Mouse (Mus musculus) megakaryocyte-erythroid progenitor cell, adult 5-6 weeks (primary cell): ENCODE results near the gene A3galt2. TPM values are rescaled to one million over a fixed set of nuclear protein-coding genes. Genes with fewer than 3 reads are reported as not detected.

Experiments
- ATAC-seq: replicated peaks from 2 replicates; pipeline ENCODE4 v1.8.0; 2016; ENCODE audit warnings: mild to moderate bottlenecking, inconsistent platforms; ENCODE audit not compliant: severe bottlenecking, poor library complexity, low FRiP score, low TSS enrichment
- total RNA-seq, 2 experiments: library from RNA; stranded (forward) in 1 of 2; stranded (reverse) in 1 of 2; fragments of 200-1000, 215-1000 nt in 1 of 2; fragments of >200 nt in 1 of 2; fragmentation: Nextera tagmentation in 1 of 2; gene quantifications; 2 replicates each; pipeline ENCODE4 v1.2.3; 2014 to 2017

A3galt2 gene
- total RNA-seq, 2 experiments from 2014 or later = 0.31 TPM; not detected in 1

DNA sequence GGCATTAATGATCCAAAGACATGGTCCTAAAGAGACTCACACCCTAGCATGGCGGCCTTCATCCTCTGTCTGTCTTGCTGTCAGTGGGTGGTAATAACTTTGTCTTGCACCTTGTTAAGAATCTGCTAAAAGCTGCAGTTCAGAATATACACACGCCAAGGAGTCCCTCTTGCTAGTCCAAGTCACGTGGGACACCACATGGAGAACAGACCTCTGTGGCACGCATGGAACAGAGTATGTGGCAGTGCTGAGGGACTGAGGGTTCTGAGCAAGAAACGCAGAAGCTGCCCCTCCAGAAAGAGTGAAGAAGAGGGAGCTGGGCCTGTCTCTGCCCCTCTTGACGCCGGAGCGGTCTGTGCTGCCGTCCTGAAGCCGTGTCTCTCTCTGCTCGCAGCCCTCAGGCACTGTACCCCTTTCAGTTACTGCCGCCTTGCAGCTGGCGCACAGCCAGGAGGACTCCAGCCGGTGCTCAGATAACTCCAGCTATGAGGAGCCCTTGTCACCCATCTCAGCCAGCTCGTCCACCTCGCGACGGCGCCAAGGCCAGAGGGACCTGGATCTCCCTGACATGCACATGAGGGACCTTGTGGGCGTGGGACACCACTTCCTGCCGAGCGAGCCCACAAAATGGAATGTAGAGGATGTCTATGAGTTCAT, 7.4 kb upstream of the A3galt2 start:
- ATAC-seq = peak; percentile 84

DNA sequence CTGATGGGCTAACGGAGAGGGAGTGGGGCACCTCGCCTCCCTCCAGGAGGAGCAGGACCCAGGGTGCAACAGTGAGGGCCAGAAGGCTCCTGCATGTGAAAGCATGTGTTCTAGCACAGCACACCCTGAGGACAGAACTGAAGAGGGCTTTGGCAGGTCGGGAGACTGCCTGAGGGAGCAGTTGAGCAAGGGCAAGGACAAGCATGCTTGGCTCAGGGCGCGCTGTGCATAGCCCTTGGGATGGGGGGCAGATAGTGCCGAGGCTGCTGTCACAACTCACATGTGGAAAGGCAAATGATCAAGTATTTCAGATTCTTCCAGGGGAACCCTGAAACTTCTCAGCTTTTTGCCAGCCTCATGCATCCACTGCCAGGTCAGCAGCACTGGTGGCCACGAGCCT, 6.9 kb upstream of the A3galt2 start:
- ATAC-seq = no peak; the same call in 1 of the 2 replicates

DNA sequence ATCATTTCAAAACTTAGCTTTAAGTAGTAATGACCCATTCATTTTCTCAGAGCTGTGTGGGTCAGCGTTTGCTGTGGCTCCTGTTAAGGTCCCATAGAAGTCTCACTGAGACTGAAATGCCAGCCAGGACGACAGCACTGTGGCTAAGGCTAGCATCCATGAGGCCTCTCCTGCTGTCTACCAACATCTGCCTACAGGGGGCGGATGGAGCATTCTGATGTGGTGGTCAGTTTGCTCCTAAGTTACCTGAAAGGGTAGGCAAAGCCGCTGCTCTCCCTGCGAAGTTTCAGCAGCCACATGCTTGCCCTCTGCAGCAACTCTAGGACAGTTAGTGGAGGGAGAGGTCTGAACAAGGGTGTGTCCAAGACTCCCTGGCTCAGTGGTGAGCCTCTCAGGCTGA, 4.2 kb upstream of the A3galt2 start:
- no peak for ATAC-seq

DNA sequence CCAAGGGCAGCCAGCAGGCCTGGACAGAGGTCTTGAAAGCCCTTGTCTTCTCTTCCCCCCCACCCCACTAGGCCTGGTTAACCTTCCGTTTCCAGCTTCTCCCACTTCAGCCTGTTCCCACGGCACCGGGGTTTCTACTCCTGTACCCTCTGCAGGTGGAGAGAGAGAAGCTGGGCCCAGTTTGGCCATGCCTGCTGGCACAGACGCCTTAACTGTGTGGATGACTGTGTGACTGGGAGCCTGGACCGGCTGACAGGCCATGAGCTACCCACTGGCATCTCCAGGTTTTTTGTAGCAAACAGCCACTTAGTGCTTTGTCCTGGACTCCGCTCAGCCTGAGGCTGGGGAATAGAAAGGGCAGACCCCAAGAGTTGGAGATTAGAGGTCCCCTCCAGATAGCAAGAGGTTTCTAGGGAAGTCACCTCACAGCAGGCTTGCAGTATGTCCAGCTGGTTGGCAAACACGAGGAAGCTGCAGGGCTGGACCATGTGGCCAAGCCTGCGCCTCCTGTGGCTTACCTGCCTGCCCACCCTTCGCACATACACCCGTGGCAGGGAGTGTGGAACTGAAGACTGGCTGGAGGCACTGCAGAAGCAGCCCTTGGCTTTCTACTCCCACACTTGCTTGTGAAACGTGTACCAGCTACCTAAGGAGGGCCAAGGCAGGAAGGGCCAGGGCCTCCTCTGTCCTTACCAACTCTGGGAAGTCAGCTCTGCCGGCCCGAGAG, 3.0 kb upstream of the A3galt2 start:
- ATAC-seq = no peak

DNA sequence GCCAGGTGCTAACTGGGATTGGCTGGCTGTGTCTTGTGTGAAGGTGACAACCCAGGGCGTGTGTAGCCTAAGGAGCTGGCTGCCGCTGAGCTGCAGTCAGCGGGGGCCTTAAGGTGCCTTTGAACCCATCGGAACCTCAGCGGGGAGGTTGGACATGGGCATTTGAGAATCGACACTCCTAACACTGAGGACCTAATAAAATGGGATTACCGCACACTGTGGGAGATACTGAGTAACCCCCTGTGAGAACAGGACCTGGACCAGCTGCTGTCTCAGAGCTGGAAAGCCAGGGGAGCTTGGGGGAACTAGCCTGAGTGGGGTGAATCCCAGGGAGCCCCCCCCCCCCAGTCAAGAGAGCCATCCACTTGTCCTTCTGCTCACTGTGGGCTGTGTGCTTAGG, 1.6 kb upstream of the A3galt2 start:
- no peak; the same call in 1 of the 2 replicates for ATAC-seq

DNA sequence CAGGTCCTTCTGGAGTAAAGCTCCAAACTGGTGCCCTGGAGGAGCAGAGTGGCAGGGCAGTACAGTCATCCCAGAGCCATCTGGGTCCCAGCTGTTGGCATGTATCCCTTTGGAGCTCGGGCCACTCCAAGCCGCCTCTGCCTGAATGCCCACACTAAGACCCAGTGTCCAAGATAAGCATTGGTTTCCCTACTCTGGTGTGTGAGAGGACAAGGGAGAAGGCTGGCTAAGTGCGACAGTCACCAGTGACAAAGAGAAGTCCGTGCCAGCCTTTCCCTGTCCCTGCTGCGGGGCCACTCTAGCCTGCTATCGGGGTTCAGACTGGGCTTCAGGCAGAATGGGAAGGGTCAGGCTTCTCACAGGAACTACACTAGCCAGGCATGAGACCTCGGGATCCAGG, 736 bp downstream of the A3galt2 start:
- no peak for ATAC-seq

DNA sequence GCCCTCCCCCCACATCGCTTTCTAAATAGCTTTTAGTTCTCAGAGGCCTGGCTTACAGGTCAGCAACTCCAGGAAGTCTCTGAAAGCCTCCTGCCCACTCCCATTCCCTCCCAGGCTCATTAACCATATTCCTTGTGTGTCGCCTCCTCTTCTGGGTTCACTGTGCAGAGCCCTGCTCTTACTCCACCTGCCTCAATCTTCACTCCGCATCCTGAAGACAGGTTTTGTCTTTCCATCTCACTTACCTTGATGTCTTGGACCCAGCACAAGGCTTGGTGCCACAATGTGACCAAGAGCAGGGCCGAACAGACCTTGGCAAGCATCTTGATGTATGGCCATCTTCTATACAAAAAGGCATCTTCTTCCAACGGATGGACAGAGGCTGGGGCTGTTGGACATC, 4.0 kb downstream of the A3galt2 start:
- ATAC-seq = no peak

DNA sequence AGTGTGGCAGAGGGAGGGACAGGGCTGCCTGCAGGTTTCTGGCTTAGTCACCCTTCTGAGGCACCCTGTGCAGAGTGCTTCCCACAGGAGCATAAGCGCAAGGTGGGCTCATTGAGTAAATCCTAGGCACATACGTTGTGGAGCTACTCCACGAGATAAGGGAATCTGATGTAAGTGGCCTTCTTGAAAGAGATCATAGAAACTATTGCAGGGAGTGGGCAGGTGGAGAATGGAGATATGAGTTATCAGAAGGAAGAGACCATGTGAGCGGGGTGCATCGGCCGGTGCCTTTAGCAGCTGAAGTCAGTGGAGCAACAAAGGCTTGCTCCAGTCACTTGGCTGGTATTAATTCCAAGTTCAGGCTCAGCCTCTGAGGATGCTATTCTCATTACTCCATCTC, 4.9 kb downstream of the A3galt2 start:
- peak; percentile 86 for ATAC-seq

DNA sequence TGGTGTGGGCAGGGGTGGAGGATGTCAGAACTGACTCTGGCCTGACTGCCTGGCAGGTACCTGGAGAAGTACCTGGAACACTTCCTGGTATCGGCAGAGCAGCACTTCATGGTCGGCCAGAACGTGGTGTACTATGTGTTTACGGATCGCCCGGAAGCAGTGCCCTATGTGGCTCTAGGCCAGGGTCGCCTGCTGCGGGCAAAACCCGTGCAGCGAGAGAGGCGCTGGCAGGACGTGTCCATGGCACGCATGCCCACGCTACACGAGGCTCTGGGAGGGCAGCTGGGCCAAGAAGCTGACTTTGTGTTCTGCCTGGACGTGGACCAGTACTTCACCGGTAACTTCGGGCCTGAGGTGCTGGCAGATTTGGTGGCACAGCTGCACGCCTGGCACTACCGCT, 11.8 kb downstream of the A3galt2 start:
- no peak for ATAC-seq

DNA sequence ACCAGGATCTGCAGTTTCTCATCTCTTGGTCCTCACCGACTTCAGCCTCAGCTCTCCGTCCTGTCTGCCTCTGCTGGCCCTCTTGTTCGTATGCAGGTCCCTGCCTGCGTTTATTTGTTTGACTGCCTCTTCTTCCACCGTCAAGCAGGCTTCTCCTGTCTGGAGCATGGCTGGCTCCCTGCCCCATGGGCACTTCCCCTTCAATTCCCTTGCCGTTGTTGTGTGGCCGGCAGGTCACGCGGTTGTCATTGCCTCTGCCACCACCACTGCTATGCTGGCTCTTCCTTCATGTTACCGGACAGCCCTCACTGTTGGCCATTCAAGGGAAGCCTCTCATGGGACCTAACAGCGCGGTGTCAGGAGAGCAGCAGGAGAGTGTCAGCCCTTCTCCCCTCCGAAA, 13.0 kb downstream of the A3galt2 start:
- ATAC-seq = no peak

DNA sequence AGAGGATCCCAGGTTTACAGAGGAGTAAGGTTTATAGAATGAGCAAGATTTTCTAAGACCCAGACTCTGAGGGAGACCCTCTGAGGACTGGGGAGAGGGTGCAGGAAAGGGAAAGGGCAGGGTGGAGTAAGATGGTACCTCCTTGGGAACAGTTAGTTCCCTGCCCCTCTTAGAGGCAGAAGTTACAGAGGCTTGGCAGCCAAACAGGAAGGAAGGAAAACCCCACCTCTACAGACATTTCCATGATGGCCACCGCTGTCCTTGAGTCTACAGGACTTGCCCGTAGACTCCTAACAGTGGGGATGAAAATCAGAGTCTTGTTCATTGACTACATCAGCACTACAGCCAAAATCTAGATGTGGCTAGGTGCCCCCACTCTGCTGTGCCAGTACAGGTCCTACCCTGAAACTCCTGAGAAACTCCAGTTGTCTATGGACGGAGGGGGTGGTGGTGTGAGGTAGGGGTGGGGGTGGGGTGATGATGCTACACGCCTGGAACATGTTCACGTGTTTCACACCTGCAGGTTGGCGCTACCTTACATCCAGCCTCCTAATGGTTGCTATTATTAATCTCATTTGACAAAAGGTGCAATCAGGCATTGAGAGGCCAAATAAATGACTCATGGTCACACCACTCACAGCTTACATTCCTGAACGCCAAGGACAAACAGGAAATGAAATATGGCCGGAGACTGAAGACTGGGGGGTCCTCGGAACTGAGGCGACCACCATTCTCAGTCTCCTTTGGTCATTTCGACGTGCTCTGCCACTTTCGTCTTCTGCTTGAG, 14.6 kb downstream of the A3galt2 start:
- ATAC-seq = no peak

DNA sequence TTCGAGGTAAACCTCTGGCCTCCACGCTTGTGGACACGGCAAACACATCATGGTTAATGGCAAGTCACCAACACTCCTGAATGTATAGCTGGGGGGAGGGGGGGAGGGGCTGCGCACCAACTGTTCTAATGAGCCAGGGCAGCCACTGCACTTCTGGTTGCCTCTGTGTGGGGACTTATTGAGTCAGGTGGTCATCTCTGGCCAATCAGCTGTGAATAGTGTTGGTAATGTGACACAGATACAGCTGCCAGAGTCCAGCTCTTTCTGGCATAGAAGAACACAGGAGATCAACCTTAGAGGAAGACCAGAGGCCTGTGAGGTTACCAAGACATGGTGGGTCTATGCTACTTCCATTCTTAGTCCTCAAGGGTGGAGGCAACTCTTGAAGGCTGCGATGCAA, 15.5 kb downstream of the A3galt2 start:
- ATAC-seq = no peak

DNA sequence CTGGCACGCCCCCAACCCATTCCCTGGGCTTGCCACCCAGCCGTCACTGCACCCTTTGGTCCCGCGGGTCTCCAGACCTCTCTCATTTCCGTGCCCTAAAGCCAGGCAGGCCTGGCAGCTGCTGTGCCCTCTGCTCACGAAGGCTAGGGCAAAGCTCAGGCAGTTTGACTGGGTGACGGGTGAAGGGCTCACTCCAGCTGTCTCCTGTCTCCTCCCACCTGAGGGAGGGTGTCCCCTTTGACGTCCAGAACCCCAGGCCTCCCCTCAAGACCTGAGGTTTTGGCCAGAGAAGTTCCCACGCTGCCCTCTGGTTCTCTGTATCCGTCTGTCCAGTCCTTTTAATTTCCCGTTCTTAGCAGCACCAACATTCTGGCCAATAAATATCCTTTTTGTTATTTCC, 18.7 kb downstream of the A3galt2 start:
- no peak for ATAC-seq

DNA sequence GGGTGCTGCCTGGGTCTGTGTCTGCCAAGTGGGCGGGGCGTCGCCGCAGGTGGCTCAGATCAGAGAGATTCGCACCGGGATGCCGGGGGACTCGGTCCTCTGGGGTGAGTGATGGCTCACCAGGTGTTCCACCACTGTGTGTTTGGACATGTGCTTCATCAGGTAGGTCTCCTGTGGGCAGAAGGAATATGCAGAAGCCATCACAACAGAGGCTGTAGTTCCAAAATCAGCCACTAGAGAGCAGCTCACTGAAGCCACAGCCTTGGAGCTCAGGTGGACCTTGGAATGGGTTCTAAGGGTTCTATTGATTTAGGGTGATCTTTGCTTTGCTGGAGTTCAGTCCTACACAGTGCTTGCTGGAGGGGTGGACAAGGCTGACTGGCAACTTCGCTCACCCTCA, 19.3 kb downstream of the A3galt2 start:
- 0 out of 2 replicates have a peak, but pooled peaks have one; percentile 27 for ATAC-seq

DNA sequence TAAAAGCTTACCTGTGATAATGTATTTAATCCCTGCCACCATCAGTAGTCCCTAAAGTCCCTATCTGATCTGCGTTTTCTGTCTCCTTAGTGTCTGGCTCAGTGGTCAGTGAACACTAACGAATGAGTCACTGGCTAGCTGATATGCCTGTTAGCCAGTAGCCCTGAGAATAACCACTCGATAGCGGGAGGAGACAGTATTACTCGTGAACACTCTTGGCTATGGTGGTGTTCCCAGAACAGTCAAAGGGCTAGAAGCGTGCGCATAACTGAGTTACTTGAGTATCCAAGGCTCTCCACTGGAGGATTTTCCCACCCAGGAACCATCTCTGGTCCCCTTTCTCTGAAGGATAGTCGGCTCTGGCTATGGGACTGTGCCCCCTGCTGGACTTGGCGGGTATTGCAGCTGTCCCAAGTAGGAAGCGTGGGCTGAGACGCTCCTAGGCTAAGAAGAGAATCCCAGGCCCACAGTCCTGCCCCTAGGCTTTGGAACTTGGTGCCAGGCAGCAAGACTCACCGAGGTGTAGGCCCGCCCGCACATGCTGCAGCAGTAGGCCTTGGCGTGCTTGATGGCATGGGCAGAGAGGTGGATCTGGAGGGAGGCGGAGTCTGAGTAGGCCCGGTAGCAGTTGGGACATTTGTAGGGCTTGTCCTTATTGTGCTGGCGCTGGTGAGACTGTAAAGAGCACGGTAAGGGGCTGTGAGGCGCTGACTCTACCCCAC, 21.6 kb downstream of the A3galt2 start:
- ATAC-seq = peak; percentile 68

DNA sequence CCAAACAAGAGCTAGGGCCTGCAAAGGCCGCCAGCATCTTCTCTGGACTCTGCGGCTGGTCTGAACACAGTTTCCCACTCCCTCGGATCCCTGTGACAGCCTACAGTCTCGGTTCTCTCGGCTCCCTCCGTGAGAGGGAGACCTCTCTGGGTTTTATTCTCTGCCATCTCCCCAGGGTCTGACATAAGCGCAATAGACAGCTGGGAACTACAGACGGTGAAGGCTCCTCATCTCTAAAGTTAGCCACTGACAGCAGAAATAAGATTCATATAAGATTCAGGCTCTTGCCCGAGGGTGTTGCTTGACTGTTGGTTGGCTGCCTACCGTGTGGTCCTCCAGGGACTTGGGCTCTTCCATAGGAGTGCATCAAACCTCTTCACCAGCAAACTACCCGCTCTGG, 22.4 kb downstream of the A3galt2 start:
- ATAC-seq = no peak

DNA sequence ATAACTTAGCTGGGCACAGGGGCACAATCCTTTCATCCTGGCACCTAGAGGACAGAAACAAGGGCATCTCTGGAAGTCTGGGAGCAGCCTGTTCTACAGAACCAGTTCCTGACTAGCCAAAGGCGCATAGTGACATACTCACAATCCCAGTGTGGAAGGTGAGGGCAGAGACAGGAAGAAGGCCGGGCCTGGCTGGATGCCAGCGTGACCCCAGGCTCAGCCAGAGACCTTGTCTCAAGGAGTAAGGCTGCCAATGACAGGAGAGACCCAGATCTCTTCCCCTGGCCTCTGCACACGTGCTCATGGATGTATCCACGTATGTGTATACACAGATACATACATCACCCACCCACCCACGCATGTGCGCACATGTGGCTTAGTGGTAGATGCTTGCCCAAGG, 26.9 kb downstream of the A3galt2 start:
- ATAC-seq = 0 out of 2 replicates have a peak, but pooled peaks have one; percentile 7

DNA sequence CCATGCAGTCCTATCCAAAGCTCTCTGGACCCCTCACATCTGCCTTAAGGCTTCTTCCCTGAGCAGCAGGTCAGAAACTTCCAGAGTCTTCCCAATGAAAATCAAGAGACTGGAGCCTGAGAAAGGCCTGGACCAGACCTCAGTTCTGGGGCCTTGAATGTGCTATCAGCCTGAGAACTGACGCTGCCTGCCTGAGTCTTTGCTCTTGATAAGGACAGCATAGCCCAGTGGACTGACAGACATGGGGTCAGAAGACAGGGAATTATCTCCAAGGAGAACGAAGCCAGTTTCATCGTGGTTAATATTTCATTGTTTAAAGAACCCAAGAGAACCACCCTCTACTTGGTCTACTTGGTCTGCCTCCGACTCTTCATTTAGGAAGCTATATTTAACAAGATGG, 27.5 kb downstream of the A3galt2 start:
- peak; percentile 65 for ATAC-seq

DNA sequence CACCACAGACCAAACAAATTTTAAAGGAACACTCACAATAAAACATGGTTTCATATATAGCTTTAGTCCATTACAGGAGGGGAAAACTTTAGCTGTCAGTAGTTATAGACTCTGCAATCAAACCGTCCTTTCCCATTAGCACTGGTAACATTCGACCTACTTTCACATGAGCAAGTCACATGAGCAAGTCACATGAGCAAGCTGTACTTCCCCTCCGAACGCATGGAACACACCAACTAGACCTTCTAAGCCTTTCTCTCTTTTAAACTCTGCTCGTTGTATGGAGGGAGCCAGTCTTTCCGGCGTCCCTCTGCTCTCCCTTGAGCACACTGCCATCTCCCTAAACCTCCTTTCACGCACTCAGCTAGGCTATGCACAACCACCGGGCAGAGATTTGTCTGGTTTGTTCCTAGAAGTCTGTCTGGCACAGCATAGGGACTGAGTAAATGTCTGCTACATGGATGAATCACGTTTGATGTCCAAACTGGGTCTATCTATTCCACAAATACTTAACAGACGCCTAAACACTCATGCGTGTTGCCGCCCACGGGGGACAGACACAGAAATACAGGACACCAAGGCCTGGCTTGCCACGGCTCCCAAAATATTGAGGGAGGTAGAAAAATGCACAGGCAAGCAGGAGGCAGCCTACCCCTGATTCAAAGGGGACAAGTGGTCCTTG, 29.9 kb downstream of the A3galt2 start:
- no peak for ATAC-seq
